Mouse (Mus musculus) liver, embryonic 15.5 days (tissue): ENCODE measurements around the gene Gpld1. TPM values are rescaled to one million over a fixed set of nuclear protein-coding genes. Genes with fewer than 3 reads are reported as not detected.
A peak's percentile ranks its signal among the peaks of the same experiment; 100 is the strongest.

Experiments used
- ATAC-seq: fragments of 200-750 bp; cut with Nextera tagmentation; 2 replicates; pipeline ENCODE4 v1.8.0; 2017; ENCODE audit warnings: moderate number of reproducible peaks, mild to moderate bottlenecking, moderate library complexity; ENCODE audit not compliant: insufficient read depth
- H3K27ac ChIP-seq: fragments of 300-500 bp; sonication (generic); replicated peaks from 2 replicates; pipeline ENCODE4 v1.5.1; 2015; ENCODE audit warnings: mild to moderate bottlenecking, inconsistent platforms
- H3K27me3 ChIP-seq: fragments of 300-500 bp; sonication (generic); 2 replicates; pipeline ENCODE4 v1.6.1; 2015; ENCODE audit warnings: mild to moderate bottlenecking, inconsistent platforms
- H3K36me3 ChIP-seq: fragments of 300-500 bp; sonication (generic); replicated peaks from 2 replicates; pipeline ENCODE4 v1.6.1; 2015; ENCODE audit warnings: moderate library complexity, mild to moderate bottlenecking, inconsistent platforms
- H3K4me1 ChIP-seq: fragments of 300-500 bp; sonication (generic); replicated peaks from 2 replicates; pipeline ENCODE4 v1.6.1; 2015; ENCODE audit warnings: inconsistent platforms
- H3K4me2 ChIP-seq: fragments of 300-500 bp; sonication (generic); 2 replicates; pipeline ENCODE4 v1.6.1; 2015; ENCODE audit warnings: moderate library complexity, mild to moderate bottlenecking, inconsistent platforms
- H3K4me3 ChIP-seq: fragments of 300-500 bp; sonication (generic); replicated peaks from 2 replicates; pipeline ENCODE4 v1.5.1; 2015; ENCODE audit warnings: mild to moderate bottlenecking, inconsistent platforms
- H3K9ac ChIP-seq: fragments of 300-500 bp; sonication (generic); 2 replicates; pipeline ENCODE4 v1.6.1; 2015; ENCODE audit warnings: moderate library complexity, mild to moderate bottlenecking, inconsistent platforms
- H3K9me3 ChIP-seq: fragments of 300-500 bp; sonication (generic); replicated peaks from 2 replicates; pipeline ENCODE4 v1.6.1; 2016; ENCODE audit warnings: inconsistent platforms
- WGBS: fragments of 180-500 bp; shearing (Covaris S2); methylation state at CpG from one replicate; pipeline ENCODE4 v1.1.7; 2015; ENCODE audit warnings: mixed read lengths; ENCODE audit not compliant: insufficient replicate concordance; 5-methylcytosine and 5-hydroxymethylcytosine counted together
- polyA plus RNA-seq: library from polyadenylated mRNA; unstranded; fragments of >200 nt; fragmentation: Nextera tagmentation; extraction: Ambion mirVana; gene quantifications from 2 replicates; pipeline ENCODE4 v1.2.1, GENCODE M21; 2015

Gpld1 gene
- polyA plus RNA-seq, 1 experiment from 2014 or later: 11.7 TPM

- H3K9ac ChIP-seq: peak within 1 kb of the TSS; percentile 88
- H3K36me3 ChIP-seq: 0 out of 2 replicates have a peak, but pooled peaks cover 4% of the 10 kb centered on the region
- H3K4me1 ChIP-seq: peaks cover 31% of the 10 kb centered on the region
- ATAC-seq: peak; percentile 94
- under 1% methylated on average over 84 of the region's 84 CpGs for WGBS
- H3K27me3 ChIP-seq: no peaks in the 10 kb centered on the region
- H3K4me3 ChIP-seq: peak within 1 kb of the TSS; percentile 83
- peak within 1 kb of the TSS; percentile 74 for H3K27ac ChIP-seq
- H3K4me2 ChIP-seq: peak within 1 kb of the TSS; percentile 80
- H3K9me3 ChIP-seq: no peaks in the 10 kb centered on the region
Measured at GRCm38 (mm10) chr13:25019793-25020539, 77.0 kb downstream of the Gpld1 start, which contains the start of gene Mrs2. TSS of gene Mrs2 (minus strand) at chr13:25020379.

GRCm38 (mm10) chr13:25020540-25020892 lies 77.6 kb downstream of the Gpld1 start:
- H3K4me1 ChIP-seq: peaks cover 31% of the 10 kb centered on the region
- WGBS: 24% methylated on average over 4 of the region's 4 CpGs
- peak overlapping the region; percentile 88; the same call in 1 of the 2 replicates for H3K9ac ChIP-seq
- H3K9me3 ChIP-seq: no peaks in the 10 kb centered on the region
- H3K36me3 ChIP-seq: 0 out of 2 replicates have a peak, but pooled peaks cover 4% of the 10 kb centered on the region
- H3K27me3 ChIP-seq: no peaks in the 10 kb centered on the region
- peak overlapping the region; percentile 74; the same call in 1 of the 2 replicates for H3K27ac ChIP-seq
- peak overlapping the region; percentile 83 for H3K4me3 ChIP-seq
- H3K4me2 ChIP-seq: peak overlapping the region; percentile 80
- ATAC-seq: no peak; the same call in 1 of the 2 replicates

- H3K9me3 ChIP-seq: no peaks in the 10 kb centered on the region
- 0 out of 2 replicates have a peak, but pooled peaks cover 4% of the 10 kb centered on the region for H3K36me3 ChIP-seq
- H3K9ac ChIP-seq: no peak overlapping the region
- WGBS: 65% methylated on average over 4 of the region's 4 CpGs
- H3K4me3 ChIP-seq: no peak overlapping the region
- H3K4me2 ChIP-seq: no peak overlapping the region
- no peak for ATAC-seq
- H3K27ac ChIP-seq: no peak overlapping the region
- H3K4me1 ChIP-seq: peaks cover 27% of the 10 kb centered on the region
- no peaks in the 10 kb centered on the region for H3K27me3 ChIP-seq
Measured at GRCm38 (mm10) chr13:25022386-25022785, 79.4 kb downstream of the Gpld1 start.

DNA sequence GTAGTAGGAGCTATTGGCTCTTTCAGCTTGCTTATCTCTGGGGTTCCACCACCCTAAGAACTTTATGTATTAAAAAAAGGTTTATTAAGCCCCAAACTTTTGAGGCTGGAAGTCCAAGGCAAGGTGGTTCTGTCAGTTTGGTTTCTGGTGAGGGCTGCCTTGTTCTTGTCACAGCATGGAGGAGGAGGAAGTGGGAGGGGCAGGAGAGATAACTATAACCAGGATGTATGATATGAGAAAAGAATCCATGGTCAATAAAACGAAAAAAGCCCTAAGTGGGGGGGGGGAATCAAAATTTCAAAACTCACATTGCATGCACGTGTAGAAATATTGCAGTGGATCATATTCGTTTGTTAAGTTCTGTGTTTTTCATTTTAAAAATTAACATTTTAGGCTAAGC lies 80.2 kb downstream of the Gpld1 start:
- H3K27ac ChIP-seq: no peak overlapping the region
- H3K4me2 ChIP-seq: no peak overlapping the region
- no peak for ATAC-seq
- H3K4me3 ChIP-seq: no peak overlapping the region
- H3K36me3 ChIP-seq: 0 out of 2 replicates have a peak, but pooled peaks cover 3% of the 10 kb centered on the region
- 53% methylated on average over 3 of the region's 3 CpGs for WGBS
- no peaks in the 10 kb centered on the region for H3K27me3 ChIP-seq
- no peaks in the 10 kb centered on the region for H3K9me3 ChIP-seq
- peaks cover 27% of the 10 kb centered on the region for H3K4me1 ChIP-seq
- H3K9ac ChIP-seq: no peak overlapping the region

DNA sequence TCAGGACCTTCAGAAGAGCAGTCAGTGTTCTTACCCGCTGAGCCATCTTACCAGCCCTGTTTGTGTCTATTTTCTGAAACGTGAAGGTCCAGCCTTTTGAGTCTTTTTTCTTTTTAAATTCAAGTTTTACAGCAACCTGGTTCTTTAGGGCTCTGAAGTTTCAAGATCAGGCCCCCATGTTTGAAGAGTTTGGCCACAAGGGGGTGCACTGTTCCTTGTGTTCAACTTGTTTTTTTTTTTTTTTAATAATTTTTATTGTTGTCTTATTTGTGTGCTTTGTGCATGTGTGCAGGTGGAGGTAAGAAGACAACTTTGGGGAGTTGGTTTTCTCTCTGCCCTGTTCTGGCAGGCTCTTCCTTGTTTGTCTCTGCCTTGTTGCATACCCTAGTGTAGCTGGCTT lies 81.7 kb downstream of the Gpld1 start:
- Histone ChIP-seq H3K4me3 (no peak overlapping the region), H3K27ac (no peak overlapping the region), H3K9me3 (no peaks in the 10 kb centered on the region), H3K9ac (no peak overlapping the region), H3K27me3 (no peaks in the 10 kb centered on the region), H3K4me1 (peaks cover 12% of the 10 kb centered on the region), H3K36me3 (no peaks in the 10 kb centered on the region), H3K4me2 (no peak overlapping the region)
- ATAC-seq: no peak
- WGBS: 30% methylated on average over 2 of the region's 2 CpGs

DNA sequence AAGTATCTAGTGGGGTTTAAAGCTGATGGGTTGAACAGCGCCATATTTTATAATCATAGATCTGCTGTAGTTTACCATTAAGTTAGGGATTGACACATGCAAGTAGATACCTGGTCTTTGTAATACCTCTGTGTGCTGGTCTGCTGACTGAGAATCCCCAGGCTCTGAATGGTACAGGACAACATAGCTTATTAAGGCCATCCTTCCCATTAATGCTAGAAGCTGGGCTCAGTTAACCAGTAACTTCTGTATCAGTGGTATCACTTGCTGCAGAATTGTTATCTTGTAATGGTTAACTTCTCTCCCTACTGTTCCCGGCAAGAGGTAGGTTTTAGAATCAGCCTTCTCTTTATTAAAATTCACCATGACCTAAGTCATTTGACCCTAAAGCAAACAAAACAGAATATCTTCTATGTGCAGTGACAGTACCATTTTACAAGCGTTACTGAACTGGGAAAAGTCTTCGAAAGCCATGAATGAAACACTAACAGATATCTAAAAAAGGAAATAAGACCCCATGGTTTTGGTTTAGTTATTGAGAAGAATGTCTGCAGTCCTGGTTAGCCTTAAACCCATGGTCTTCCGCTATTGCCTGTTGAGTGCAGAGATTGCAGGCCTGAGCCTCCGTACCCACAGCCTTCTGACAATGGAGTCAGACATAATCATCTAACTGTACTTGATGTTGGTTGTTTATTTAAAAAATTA lies 83.6 kb downstream of the Gpld1 start:
- no peak overlapping the region for H3K9ac ChIP-seq
- no peaks in the 10 kb centered on the region for H3K4me1 ChIP-seq
- H3K9me3 ChIP-seq: no peaks in the 10 kb centered on the region
- H3K36me3 ChIP-seq: no peaks in the 10 kb centered on the region
- H3K4me3 ChIP-seq: no peak overlapping the region
- H3K27ac ChIP-seq: no peak overlapping the region
- WGBS: 68% methylated on average over 6 of the region's 6 CpGs
- H3K4me2 ChIP-seq: no peak overlapping the region
- ATAC-seq: no peak
- no peaks in the 10 kb centered on the region for H3K27me3 ChIP-seq

GRCm38 (mm10) chr13:25027114-25027425 lies 84.1 kb downstream of the Gpld1 start:
- Histone ChIP-seq H3K4me3 (no peak overlapping the region), H3K27me3 (no peaks in the 10 kb centered on the region), H3K9me3 (no peaks in the 10 kb centered on the region), H3K27ac (no peak overlapping the region), H3K4me1 (no peaks in the 10 kb centered on the region), H3K9ac (no peak overlapping the region), H3K4me2 (no peak overlapping the region), H3K36me3 (no peaks in the 10 kb centered on the region)
- 66% methylated on average over 3 of the region's 3 CpGs for WGBS
- ATAC-seq: no peak

DNA sequence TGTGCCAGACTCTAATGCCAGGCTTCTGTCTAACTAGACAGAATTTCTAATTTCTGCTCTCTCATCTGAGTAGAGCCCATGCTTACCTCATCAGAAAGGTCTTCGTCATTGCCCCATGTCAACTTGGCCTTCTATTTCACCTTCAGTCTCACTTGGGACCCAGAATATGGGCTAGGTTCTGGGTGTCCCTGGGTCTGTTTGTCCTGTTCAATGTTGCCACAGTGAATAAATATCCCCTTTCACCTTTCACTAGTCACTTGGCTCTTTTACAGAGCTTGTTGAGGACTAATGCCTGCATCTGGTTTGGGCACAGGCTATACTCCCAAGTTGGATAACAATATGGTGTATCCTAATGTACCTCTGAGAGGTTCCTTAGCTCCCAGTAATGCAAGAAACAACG lies 96.5 kb downstream of the Gpld1 start:
- Histone ChIP-seq H3K4me3 (no peak overlapping the region), H3K9me3 (no peaks in the 10 kb centered on the region), H3K9ac (no peak overlapping the region), H3K4me2 (no peak overlapping the region), H3K4me1 (no peaks in the 10 kb centered on the region), H3K27ac (no peak overlapping the region), H3K27me3 (no peaks in the 10 kb centered on the region), H3K36me3 (no peaks in the 10 kb centered on the region)
- no peak for ATAC-seq
- 39% methylated on average over 2 of the region's 2 CpGs for WGBS

Other genes with a start within 250 kb of the Gpld1 start
- not detected in 2 replicates for gene Armh2, start 201.9 kb upstream of the Gpld1 start, polyA plus RNA-seq
- 95.4 and 113 TPM in 2 replicates for gene Gmnn, start 181.2 kb upstream of the Gpld1 start, polyA plus RNA-seq
- gene BC005537, start 141.5 kb upstream of the Gpld1 start, polyA plus RNA-seq: 8.3 and 11.3 TPM in 2 replicates
- 50.0 and 55.1 TPM in 2 replicates for gene Acot13, start 111.6 kb upstream of the Gpld1 start, polyA plus RNA-seq
- 20.4 and 23.2 TPM in 2 replicates for gene Tdp2, start 111.5 kb upstream of the Gpld1 start, polyA plus RNA-seq
- 0.13 and 0.15 TPM in 2 replicates for gene D130043K22Rik, start 98.0 kb upstream of the Gpld1 start, polyA plus RNA-seq
- gene Aldh5a1, start 5.5 kb upstream of the Gpld1 start, polyA plus RNA-seq: 3.5 and 4.0 TPM in 2 replicates
- gene Mrs2, start 77.2 kb downstream of the Gpld1 start, polyA plus RNA-seq: 7.8 and 8.4 TPM in 2 replicates
- gene Dcdc2a, start 112.9 kb downstream of the Gpld1 start, polyA plus RNA-seq: 0.09 and 0.78 TPM in 2 replicates